Mouse (Mus musculus): Measurements from ENCODE around the gene Nmt2. TPM values are rescaled to one million over a fixed set of nuclear protein-coding genes. Genes with fewer than 3 reads are reported as not detected.
A peak's percentile ranks its signal among the peaks of the same experiment; 100 is the strongest.

The Nmt2 gene
- total RNA-seq (2021), result 10 to 100 TPM; 71.5 to 73.1 TPM
- long read RNA-seq, experiment 1, partial matches to known transcripts, result 1 of 10 reads
- long read RNA-seq, experiment 1, other reads (novel, unspliced or antisense), result 1 of 10 reads
- long read RNA-seq, experiment 2, full-length matches to known transcripts, result 7 of 12 reads
- long read RNA-seq, experiment 2, partial matches to known transcripts, result 1 of 12 reads
- long read RNA-seq, experiment 2, other reads (novel, unspliced or antisense), result 4 of 12 reads

DNA sequence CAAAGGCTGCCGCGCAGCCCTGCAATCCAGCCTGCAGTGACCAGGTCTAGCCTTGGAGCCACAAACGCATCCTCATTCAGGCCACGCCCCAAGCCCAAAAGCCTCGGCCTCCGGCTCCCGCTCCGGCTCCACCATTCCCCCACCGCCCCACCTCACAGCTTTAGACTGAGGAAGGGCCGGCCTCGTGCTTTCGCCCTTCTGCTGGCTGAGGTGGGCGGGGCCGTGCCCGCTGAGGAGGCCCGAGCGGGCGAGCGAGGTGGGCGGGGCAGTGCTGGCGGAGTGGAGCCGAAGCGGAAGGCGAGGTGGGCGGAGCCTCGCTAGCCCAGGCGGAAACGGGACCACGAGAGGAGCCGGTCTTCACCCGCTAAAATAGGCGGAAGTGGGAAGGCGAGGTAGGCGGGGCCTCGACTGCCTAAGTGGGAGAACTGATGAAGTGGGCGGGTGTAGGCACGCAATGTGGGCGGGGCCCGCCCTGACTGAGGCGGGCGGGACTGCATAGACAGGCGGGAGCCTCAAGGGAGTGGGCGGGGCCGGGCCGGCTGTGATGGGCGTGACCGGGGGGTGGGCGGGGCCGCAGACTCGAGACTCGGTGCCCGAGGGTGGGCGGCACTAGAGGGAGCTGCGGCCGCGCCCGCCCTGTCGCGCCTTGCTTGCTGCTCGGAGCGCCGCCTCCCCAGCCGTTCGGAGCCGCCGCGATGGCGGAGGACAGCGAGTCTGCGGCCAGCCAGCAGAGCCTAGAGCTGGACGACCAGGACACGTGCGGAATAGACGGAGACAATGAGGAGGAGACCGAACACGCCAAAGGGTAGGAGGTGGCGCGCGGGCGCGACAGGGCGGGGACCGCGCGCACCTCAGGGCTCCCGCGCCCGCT, at the start of gene Nmt2:
Nmt2 (plus strand) TSS at position 611 of the 871 bp plus-strand sequence.
- peak; percentile 98 to 99 for DNase-seq (ENCODE audit: low spot score in 2 of 2)

DNA sequence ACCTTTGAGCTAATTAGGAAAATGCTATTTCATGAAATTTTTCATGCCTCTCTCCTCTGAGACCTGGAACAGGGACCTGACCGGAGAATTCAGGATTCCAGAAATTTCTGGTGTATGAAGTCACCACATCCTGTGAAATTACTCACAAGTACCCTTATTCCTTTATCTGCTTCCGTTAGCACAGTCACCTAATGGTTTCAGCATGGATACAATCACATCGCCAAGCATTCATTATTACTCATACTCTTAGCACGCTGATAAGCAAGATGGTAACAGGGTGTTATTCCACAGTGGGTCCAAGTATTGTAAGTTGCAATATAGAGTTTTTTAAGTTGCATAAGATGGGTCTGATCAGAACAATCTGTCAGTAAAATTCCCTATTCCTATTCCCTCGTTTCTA, 44.8 kb upstream of the Nmt2 start:
- DNase-seq (ENCODE audit: low spot score in 2 of 2), result no peak

DNA sequence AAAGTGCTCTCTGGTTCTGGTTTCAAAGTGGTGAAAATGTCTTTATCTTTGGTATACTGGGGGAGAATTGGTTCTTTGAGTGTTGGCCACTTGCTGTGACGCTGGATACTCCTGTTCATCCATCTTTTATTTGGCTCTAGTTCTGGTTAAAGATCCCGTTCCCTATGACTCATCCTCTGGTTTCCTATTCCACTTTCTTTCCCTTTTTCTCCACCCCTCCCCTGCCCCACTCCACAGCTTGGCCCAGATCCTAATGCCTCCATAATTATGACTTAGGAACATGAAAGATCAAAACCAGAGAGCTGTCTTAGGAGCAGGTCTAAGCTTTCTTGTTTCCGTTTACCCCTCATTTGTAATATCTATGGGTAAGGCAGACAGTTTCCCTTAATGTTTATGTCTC, 39.8 kb upstream of the Nmt2 start:
- DNase-seq (ENCODE audit: low spot score in 2 of 2), result no peak

DNA sequence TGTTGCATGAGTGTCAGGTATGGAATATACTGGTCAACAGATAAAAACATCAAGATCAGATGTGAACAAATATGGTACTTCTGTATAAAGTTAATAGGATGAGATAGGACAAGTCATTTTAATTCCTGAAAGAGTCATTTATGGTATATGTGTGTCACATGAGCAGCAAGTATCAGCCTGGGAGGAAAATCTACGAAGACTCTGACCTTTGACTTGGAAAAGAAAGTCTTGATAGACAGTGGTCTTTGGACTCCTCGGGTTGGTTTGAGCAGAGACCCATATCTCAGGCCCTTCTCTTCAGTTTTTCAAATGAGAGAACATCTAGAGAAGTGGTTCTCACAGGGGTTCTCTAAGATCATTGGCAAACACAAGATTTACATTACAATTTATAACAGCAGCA, 32.7 kb upstream of the Nmt2 start:
- no peak for DNase-seq (ENCODE audit: low spot score in 2 of 2)

DNA sequence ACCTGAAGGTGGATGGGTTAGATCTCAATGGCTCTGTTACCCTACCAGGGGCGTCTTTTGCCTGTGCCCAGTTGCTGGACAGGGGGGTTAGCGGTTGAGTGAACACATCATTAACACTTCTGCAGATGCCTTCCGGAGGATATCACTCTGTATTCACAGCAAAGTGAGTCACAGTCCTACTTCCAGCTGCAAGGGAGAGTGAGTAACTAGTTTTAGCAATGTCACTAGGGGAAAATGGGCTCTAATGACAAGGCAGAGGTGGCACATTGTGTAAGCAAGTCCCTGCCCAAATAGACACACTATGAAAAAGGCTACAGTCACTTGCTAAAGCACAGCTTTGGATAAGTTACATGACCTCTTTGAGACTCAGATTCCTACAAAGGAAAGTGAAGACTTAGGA, 17.5 kb upstream of the Nmt2 start:
- DNase-seq (ENCODE audit: low spot score in 2 of 2), result no peak

DNA sequence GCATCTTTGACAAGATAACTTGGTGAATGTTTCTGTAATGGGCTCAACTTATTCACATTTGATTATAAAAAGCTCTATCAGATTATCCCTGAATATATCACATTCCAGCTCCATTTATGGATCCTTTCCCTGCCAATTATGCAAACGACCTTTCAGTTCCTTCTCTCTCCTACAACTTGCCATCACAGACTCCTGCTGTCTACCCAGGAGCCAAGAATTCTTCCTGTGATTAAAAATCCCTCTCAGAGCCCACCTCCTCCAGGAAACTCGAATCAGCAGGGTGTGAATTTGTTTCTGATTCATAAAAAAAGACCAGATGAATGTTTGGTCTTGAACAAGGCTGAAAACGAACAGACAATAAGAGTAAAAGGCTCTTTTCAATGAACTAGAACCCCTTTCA, 16.1 kb upstream of the Nmt2 start:
- no peak for DNase-seq (ENCODE audit: low spot score in 2 of 2)

DNA sequence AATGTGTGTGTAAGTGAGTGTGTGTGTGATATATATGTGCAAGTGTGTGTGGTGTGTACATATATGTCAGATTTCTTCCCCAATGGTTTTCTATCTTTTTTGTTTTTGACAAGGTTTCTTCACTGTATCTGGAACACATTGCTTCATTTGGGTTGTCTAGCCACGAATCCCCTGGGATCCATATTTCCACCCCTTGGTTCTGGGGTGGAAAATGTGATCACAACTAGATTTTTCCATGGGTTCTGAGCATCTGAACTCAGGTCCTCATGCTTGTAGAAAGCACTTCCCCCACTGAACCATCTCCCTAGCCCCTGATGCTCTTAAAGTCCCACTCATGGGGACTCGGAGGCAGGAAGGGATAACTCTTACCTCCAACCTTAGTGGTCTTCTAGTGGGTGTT, 10.7 kb upstream of the Nmt2 start:
- DNase-seq (ENCODE audit: low spot score in 2 of 2), result no peak

DNA sequence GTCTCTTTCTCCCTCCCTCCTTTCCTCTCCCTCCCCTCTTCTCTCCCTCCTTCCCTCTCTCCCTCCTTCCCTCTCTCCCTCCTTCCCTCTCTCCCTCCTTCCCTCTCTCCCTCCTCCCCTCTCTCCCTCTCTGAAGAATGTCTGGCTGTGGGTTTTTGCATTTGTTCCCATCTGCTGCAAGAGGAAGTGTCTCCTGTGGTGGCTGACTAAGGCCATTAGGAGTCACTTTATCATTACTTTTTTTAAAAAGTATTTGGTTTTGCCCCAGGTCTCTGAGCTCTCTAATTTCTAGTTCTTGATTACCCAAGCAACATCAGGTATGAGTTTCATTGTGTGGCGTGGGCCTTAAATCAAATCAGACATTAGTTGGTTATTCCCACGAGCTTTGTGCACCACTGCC, 7.9 kb upstream of the Nmt2 start:
- no peak for DNase-seq (ENCODE audit: low spot score in 2 of 2)

DNA sequence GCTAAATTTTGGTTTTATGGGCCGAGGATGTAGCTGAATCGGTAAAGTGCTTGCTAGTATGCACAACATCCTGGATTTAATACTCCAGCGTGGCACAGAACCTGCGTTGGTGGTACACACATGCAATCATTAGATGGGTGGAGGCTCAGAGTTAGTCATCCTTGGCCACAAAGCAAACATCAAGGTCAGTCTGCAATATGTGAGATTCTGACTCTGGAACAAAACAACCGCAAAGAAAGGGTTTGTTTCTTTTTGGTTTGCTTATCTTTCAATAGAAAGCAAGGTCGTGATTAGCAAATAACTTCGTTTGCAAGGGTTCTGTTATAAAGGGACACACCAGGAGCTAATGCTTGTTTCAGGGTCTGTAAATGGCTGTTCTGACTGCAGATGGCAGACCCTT, 6.5 kb upstream of the Nmt2 start:
- no peak for DNase-seq (ENCODE audit: low spot score in 2 of 2)

DNA sequence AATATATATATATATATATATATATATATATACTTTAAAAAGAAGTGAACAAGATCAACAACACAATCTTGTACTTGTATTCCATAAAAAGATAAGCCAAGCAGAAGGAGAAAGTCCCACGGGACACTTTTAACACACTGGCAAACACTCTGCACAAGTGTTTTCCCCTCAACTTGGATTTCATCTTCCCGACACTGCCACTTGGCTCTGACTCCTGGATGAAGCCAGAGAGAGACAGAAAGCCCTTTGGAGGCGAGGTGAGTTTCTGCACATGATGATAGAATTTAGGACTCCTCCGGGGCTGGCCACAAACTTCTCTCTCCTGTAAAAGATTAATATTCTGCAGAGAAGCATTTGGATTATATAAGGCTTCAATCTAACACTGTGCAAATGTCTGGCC, 2.7 kb upstream of the Nmt2 start:
- DNase-seq (ENCODE audit: low spot score in 2 of 2), result no peak

DNA sequence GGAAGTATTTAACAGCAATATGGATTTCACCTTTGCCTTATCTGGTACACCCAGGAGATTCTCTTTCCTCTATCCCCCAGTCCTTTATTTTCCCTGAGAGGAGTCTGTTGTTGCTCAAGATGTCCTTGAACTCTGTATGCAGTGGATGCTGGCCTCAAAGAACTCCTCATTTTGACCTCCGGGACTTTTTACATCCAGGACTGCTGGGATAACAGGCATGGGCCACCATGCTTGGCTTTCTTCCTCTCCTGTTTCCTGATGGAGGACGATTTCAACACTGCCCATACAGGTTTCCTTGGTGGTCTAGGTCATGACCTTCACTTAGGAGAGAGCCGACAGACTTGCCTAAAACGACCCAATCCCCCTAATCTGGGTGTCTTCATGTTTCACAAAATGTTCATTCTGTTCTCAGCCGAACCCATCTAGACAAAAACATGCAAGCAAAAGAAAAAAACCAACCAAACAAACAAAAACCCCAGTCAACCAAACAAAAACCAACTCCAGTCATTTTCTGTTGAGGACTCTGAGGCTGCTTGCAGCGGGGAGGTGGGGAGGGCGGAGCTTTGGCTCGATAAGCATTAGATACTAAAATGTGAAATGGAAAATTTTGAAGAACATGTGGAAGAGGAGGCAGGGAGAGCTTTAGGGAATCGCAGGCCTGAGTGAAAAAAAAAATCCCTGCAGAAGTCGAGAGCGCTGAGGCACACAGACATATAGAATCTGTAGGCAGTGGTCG, 978 bp upstream of the Nmt2 start:
- DNase-seq (ENCODE audit: low spot score in 2 of 2), result no peak

DNA sequence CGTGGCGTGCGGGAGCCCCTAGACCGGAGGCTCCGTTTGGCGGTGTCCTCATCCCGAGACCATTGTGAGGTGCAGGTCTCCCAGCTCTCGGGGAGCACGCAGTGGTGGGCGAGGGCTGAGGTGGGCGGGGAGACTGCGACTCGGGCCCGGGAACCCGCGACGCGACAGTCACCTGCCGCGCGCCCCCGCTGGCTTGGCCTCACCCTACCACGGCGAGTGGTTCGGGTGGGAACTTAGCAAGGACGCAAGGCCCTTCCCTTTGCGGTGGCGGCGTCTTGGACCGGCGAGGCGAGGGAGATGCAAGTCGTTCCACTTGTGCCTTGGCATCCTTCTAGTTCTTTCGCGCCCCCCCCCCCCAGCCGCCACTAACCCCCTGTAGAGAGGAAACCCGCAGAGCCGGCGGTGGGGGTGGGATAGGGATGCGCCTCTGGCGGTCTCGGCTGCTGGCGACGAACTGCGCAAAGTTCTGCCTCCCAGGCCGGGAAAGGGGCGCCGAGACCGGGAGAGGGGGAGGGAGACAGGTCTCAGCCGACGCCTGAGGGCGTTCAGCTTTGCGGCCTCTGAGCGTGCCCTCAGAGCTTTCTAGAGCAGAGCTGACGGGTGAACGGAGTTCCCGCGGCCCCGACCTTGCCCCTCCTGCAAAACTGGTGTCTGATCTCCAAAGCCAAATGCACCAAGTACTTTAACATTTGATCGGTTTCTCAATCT, 615 bp downstream of the Nmt2 start:
- peak in 1 of 2 experiments; percentile 62 for DNase-seq (ENCODE audit: low spot score in 2 of 2)

DNA sequence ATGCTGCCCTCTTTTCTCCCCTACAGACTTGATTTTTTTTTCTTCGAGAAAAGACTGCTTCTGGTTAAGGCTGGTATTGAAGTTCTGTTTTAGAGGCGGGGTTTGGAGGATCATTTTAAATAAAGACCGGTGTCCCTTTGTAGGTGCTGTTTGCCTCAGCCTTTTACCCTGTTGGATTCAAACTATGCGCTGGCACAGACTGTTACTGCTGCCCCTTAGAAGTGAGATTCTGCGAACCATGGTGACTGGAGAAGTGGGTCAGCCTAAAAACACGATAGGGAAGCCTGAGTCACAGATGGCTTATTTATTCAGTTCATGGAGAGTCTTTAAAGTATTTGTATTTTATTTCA, 1.1 kb downstream of the Nmt2 start:
- peak in 1 of 2 experiments; percentile 29 for DNase-seq (ENCODE audit: low spot score in 2 of 2)

DNA sequence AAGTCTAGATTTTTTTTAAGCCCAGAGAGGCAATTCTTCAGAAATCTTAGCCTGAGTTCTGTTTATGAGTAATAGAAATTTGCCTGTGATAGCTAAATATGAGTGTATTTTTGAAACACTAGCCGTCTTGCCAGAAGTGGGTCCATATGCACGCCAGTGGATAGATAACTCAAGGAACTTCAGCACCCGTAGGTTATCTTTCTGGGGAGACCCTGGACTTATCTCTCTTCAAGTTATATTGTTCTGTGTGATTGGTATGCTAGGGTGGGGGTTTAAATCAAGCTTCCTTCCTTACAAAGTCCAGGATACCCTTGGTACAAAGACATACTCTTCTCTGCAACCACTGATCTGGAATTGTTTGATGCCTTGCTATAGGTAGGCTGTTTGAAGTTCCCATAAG, 1.7 kb downstream of the Nmt2 start:
- no peak for DNase-seq (ENCODE audit: low spot score in 2 of 2)

DNA sequence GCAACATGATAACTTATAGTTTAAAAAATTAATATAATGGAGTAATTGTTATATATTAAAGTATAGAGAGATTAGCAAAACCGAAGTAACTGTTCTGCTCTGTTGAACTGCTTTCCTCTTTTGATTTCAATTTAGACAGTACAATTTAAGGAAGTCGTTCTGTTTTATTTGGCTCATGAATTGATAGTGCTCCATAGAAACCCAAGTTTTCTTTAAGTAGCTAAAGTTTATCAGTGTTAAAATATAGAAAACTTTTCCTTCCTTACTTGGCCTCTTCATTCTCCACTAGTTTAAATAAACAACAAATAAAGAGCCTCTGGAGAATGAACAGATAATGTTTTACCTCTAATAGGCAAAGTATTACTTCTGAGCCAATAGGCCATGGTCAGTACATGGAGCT, 2.2 kb downstream of the Nmt2 start:
- no peak for DNase-seq (ENCODE audit: low spot score in 2 of 2)

DNA sequence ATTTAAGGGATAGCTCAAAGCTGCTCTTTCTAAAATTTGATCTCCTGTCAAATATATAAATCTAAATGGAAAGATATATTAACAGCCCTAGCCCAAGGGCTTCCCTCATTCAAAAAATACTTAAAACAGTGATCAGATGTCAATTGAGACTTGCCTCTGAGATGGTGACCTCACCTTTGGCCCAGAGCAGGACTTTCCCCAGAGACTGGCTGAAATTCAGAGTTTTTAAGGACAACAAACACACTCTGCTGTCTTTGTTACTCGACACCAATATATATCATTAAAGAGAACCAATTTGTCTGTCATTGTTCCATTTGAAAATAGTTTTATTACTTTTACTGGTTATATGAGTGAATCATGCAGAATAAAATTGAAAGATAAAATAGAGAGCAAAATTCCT, 5.6 kb downstream of the Nmt2 start:
- DNase-seq (ENCODE audit: low spot score in 2 of 2), result no peak

DNA sequence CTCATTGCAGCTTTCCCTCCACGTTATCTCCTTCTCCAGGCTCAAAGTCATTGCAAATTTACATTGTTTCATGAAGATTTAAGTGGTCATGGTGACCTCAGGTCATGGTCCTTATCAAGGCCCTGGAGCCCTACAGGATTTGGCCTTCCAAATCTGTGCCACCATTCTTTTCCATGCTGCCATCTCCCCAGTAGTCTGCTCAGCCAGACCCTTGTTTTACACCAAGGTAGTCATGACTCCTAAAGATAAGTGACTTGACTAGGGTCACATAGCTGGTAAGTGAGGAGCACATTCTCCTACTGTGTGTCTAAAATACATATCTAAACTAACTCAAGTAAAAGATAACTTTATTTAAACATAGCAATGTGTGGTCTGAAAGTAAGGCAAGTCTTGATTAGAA, 8.2 kb downstream of the Nmt2 start:
- DNase-seq (ENCODE audit: low spot score in 2 of 2), result no peak

DNA sequence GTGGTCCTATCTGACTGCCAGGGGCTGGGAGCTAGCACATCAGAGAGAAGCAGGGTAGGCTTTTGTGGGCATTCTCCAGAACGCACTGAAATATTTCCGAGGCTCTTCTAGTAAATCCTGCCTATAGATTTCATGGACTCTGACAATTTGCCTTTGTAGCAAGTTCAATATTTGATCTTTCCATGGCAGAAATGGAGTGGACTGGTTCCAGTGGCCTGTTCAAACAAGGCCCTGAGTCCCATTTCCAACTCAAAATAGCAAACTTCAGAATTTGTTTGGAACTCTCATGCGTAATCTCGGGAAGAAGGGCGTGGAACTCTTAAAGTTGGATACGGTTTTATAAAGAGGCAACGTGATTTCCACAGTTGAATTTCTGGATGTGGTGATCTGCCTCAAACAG, 11.8 kb downstream of the Nmt2 start:
- DNase-seq (ENCODE audit: low spot score in 2 of 2), result no peak

DNA sequence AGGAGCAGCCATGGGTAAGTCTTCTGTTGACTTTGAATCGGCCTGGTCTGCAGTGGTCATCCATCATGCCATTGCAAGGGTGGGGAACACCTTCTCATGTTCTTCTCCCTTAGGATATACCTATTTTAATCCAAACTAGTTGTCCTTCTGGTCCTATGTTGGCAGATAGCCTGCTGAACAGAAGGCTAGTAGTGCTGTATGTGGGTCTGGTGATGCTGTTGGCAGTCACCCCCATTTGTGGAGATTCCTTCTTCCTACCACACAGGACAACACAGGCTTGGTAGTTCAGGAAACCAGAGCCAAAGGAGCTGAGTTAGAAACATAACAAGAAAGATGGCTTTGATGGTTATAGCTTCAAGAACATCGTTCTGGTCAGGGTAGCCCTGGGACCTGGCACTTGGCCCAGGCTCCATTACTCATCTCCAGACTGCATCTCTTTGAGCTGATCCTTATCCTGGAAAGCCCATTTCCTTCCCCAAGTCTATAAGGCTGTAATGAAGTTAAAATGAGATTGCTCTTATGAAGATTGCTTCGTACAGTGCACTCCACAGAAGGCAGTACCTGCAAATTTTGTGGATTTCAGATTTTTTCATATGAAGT, 21.5 kb downstream of the Nmt2 start:
- DNase-seq (ENCODE audit: low spot score in 2 of 2), result peak in 1 of 2 experiments; percentile 15

DNA sequence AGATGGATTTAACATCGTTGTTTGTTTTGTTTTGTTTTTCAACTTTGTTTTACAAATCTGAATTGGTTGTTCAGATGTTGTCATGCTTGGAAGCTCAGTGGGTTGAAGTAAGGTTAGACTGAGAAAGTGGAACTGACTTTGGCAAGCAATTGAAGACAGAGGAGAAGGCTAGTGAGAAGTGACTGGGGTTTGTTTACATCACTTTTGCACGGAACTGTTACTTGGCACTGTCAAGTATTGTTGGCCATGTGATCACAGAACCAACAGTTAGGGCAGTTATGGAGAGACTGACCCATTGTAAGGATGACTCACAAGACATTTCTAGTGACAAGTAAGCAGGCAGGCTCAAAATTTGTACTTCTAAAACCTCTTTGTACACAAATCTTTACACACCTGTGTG, 39.1 kb downstream of the Nmt2 start:
- DNase-seq (ENCODE audit: low spot score in 2 of 2), result no peak

Measured in layer of hippocampus, postnatal 14 days (tissue).